Mouse (Mus musculus) mouse embryonic stem cell (cell line): ENCODE data around the gene Rsg1.

Experiments
- in situ Hi-C, 2 experiments: fragments of 300-500 bp; cut with MboI; formaldehyde crosslinking; loops; 1 replicate in 1 of 2; 3 replicates in 1 of 2; pipeline ENCODE4 v1.14.3; 2019 to 2020; ENCODE audit warnings: low sequenced_read_pairs in 2 of 2, low pct_unique_long_range_greater_than_20kb in 1 of 2, mixed read lengths in 1 of 2; ENCODE audit not compliant: unreplicated experiment in 1 of 2

Gene Rsg1

GRCm38 (mm10) chr4:141243636-141244035 lies 29.9 kb downstream of the Rsg1 start:
- in situ Hi-C loops: no loop called here

- in situ Hi-C loops: no loop called here
Observed at GRCm38 (mm10) chr4:141244401-141244800, 30.6 kb downstream of the Rsg1 start.

- in situ Hi-C loops: no loop called here
Observed at GRCm38 (mm10) chr4:141244931-141245425, 31.2 kb downstream of the Rsg1 start.

- in situ Hi-C loops: no loop called here
Observed at GRCm38 (mm10) chr4:141246089-141246997, 32.6 kb downstream of the Rsg1 start.

- in situ Hi-C loops: no loop called here
Observed at GRCm38 (mm10) chr4:141246998-141247350, 33.2 kb downstream of the Rsg1 start.

GRCm38 (mm10) chr4:141247776-141248613 lies 34.2 kb downstream of the Rsg1 start:
- in situ Hi-C loops: no loop called here

- in situ Hi-C loops: no loop called here
Observed at GRCm38 (mm10) chr4:141248614-141248978, 34.8 kb downstream of the Rsg1 start.

- in situ Hi-C loops: no loop called here
Observed at GRCm38 (mm10) chr4:141249383-141249782, 35.6 kb downstream of the Rsg1 start.

GRCm38 (mm10) chr4:141251071-141251470 lies 37.3 kb downstream of the Rsg1 start:
- in situ Hi-C loops: no loop called here

GRCm38 (mm10) chr4:141252641-141253040 lies 38.9 kb downstream of the Rsg1 start:
- in situ Hi-C loops: no loop called here

GRCm38 (mm10) chr4:141254234-141254633 lies 40.5 kb downstream of the Rsg1 start:
- in situ Hi-C loops: no loop called here

- in situ Hi-C loops: loop anchor here in 1 of 2 experiments (5.0 kb wide), 1 partner anchor 105 kb away; no protein-coding TSS in a partner anchor
Observed at GRCm38 (mm10) chr4:141257440-141257839, 43.7 kb downstream of the Rsg1 start.

GRCm38 (mm10) chr4:141259413-141259812 lies 45.7 kb downstream of the Rsg1 start:
- in situ Hi-C loops: loop anchor here in 1 of 2 experiments (5.0 kb wide), 1 partner anchor 103 kb away; no protein-coding TSS in a partner anchor

- in situ Hi-C loops: no loop called here
Observed at GRCm38 (mm10) chr4:141260007-141260723, 46.4 kb downstream of the Rsg1 start.

- in situ Hi-C loops: no loop called here
Observed at GRCm38 (mm10) chr4:141262906-141263637, 49.3 kb downstream of the Rsg1 start.

GRCm38 (mm10) chr4:141265979-141266637 lies 52.4 kb downstream of the Rsg1 start:
- in situ Hi-C loops: no loop called here

- in situ Hi-C loops: no loop called here
Observed at GRCm38 (mm10) chr4:141267250-141267649, 53.5 kb downstream of the Rsg1 start.
